Mouse (Mus musculus) MEL (cell line): ENCODE measurements around the gene Gon7. TPM values are rescaled to one million over a fixed set of nuclear protein-coding genes. Genes with fewer than 3 reads are reported as not detected.

ENCODE experiments used
- DNase-seq: peaks from one replicate; pipeline ENCODE4 v3.0.0; 2011; ENCODE audit warnings: low read depth, low spot score
- H3K27ac ChIP-seq: 2 replicates; pipeline ENCODE4 v1.5.1; 2012; ENCODE audit warnings: low read depth, mild to moderate bottlenecking, control low read depth, low read length, moderate library complexity; ENCODE audit not compliant: control insufficient read depth
- H3K27me3 ChIP-seq, 2 experiments: fragments of 150-350 bp in 1 of 2; sonication (generic) in 1 of 2; 2 replicates each; pipeline ENCODE4 v1.6.1; 2012; ENCODE audit warnings: low read length in 2 of 2, mild to moderate bottlenecking in 2 of 2, improper control_type of control experiment in 1 of 2, moderate library complexity in 1 of 2; ENCODE audit not compliant: insufficient read depth in 2 of 2, control insufficient read depth in 1 of 2
- H3K36me3 ChIP-seq, 2 experiments: 2 replicates each; pipeline ENCODE4 v1.6.1; 2012 to 2014; ENCODE audit warnings: low read length in 2 of 2, improper control_type of control experiment in 1 of 2, inconsistent platforms in 1 of 2, mild to moderate bottlenecking in 1 of 2; ENCODE audit not compliant: insufficient read depth in 2 of 2, control insufficient read depth in 1 of 2
- H3K4me1 ChIP-seq, 2 experiments: fragments of 150-350 bp in 1 of 2; sonication (generic) in 1 of 2; 2 replicates each; pipeline ENCODE4 v1.6.1; 2012; ENCODE audit warnings: low read length in 2 of 2, improper control_type of control experiment in 1 of 2, mild to moderate bottlenecking in 1 of 2; ENCODE audit not compliant: insufficient read depth in 2 of 2, control insufficient read depth in 1 of 2
- H3K4me3 ChIP-seq, 2 experiments: fragments of 150-350 bp in 1 of 2; sonication (generic) in 1 of 2; 2 replicates each; pipeline ENCODE4 v1.5.1; 2012; ENCODE audit warnings: low read depth in 2 of 2, low read length in 2 of 2, mild to moderate bottlenecking in 2 of 2, moderate library complexity in 2 of 2, control low read depth in 1 of 2, improper control_type of control experiment in 1 of 2; ENCODE audit not compliant: control insufficient read depth in 1 of 2, insufficient read depth in 1 of 2
- H3K79me2 ChIP-seq: 2 replicates; pipeline ENCODE4 v1.6.1; 2012; ENCODE audit warnings: mild to moderate bottlenecking, low read length, moderate library complexity; ENCODE audit not compliant: control insufficient read depth, poor library complexity, insufficient read depth
- H3K9ac ChIP-seq: 2 replicates; pipeline ENCODE4 v1.6.1; 2012; ENCODE audit warnings: low read depth, mild to moderate bottlenecking, control low read depth, low read length, moderate library complexity; ENCODE audit not compliant: control insufficient read depth, poor library complexity, severe bottlenecking
- H3K9me3 ChIP-seq: fragments of 150-350 bp; sonication (generic); replicated peaks from 2 replicates; pipeline ENCODE4 v1.6.1; 2012; ENCODE audit warnings: mild to moderate bottlenecking, low read length, improper control_type of control experiment, moderate library complexity; ENCODE audit not compliant: insufficient read depth
- BHLHE40 ChIP-seq: IDR thresholded peaks from 2 replicates; pipeline ENCODE4 v1.6.1; 2012; ENCODE audit warnings: low read depth, mild to moderate bottlenecking, inconsistent platforms, low read length, improper control_type of control experiment, borderline replicate concordance
- CHD1 ChIP-seq: IDR thresholded peaks from 2 replicates; pipeline ENCODE4 v1.6.1; 2012; ENCODE audit warnings: low read depth, mild to moderate bottlenecking, inconsistent platforms, low read length, improper control_type of control experiment
- CHD2 ChIP-seq: IDR thresholded peaks from 2 replicates; pipeline ENCODE4 v1.6.1; 2011; ENCODE audit warnings: low read length, improper control_type of control experiment
- CTCF ChIP-seq, 3 experiments: IDR thresholded peaks in 2 of 3; conservative IDR thresholded peaks in 1 of 3; 2 replicates each; pipeline ENCODE4 v1.5.1; 2011 to 2012; ENCODE audit warnings: low read length in 3 of 3, low read depth in 2 of 3, mild to moderate bottlenecking in 2 of 3, improper control_type of control experiment in 1 of 3, inconsistent platforms in 1 of 3, mixed read lengths in 1 of 3, moderate library complexity in 1 of 3; ENCODE audit not compliant: control insufficient read depth in 1 of 3, insufficient read depth in 1 of 3, poor library complexity in 1 of 3, severe bottlenecking in 1 of 3
- EP300 ChIP-seq, 2 experiments: IDR thresholded peaks; 2 replicates each; pipeline ENCODE4 v1.6.1; 2011; ENCODE audit warnings: improper control_type of control experiment in 2 of 2, low read length in 2 of 2, low read depth in 1 of 2, mild to moderate bottlenecking in 1 of 2
- HCFC1 ChIP-seq: IDR thresholded peaks from 2 replicates; pipeline ENCODE4 v1.6.1; 2012; ENCODE audit warnings: low read depth, mild to moderate bottlenecking, inconsistent platforms, low read length, improper control_type of control experiment, moderate library complexity
- JUND ChIP-seq: IDR thresholded peaks from 2 replicates; pipeline ENCODE4 v1.6.1; 2011; ENCODE audit warnings: low read depth, mild to moderate bottlenecking, improper control_type of control experiment, low read length
- MAFK ChIP-seq: IDR thresholded peaks from 2 replicates; pipeline ENCODE4 v1.6.1; 2011; ENCODE audit warnings: low read depth, mild to moderate bottlenecking, low read length, improper control_type of control experiment, borderline replicate concordance
- MEF2A ChIP-seq: IDR thresholded peaks from 2 replicates; pipeline ENCODE4 v1.6.1; 2014; ENCODE audit warnings: low read depth, mild to moderate bottlenecking, inconsistent platforms, low read length, improper control_type of control experiment; ENCODE audit not compliant: poor library complexity, insufficient replicate concordance, severe bottlenecking; ENCODE audit errors: extremely low read depth
- MXI1 ChIP-seq: IDR thresholded peaks from 2 replicates; pipeline ENCODE4 v1.6.1; 2011; ENCODE audit warnings: mild to moderate bottlenecking, low read depth, low read length, improper control_type of control experiment
- MYB ChIP-seq: IDR thresholded peaks from 2 replicates; pipeline ENCODE4 v1.6.1; 2011; ENCODE audit warnings: mild to moderate bottlenecking, low read depth, low read length, improper control_type of control experiment
- NELFE ChIP-seq: IDR thresholded peaks from 2 replicates; pipeline ENCODE4 v1.6.1; 2011; ENCODE audit warnings: low read depth, low read length, improper control_type of control experiment
- POLR2A ChIP-seq, 2 experiments: IDR thresholded peaks; 2 replicates each; pipeline ENCODE4 v1.6.1; 2011 to 2012; ENCODE audit warnings: low read length in 2 of 2, mild to moderate bottlenecking in 2 of 2, control low read depth in 1 of 2, improper control_type of control experiment in 1 of 2, low read depth in 1 of 2, moderate library complexity in 1 of 2; ENCODE audit not compliant: control insufficient read depth in 1 of 2, insufficient read depth in 1 of 2, poor library complexity in 1 of 2
- POLR2AphosphoS2 ChIP-seq: IDR thresholded peaks from 2 replicates; pipeline ENCODE4 v1.6.1; 2011; ENCODE audit warnings: low read length, improper control_type of control experiment
- POLR2AphosphoS5 ChIP-seq: IDR thresholded peaks from 2 replicates; pipeline ENCODE4 v1.6.1; 2012; ENCODE audit warnings: low read depth, borderline replicate concordance, mild to moderate bottlenecking, inconsistent platforms, low read length, moderate library complexity, mixed read lengths
- RCOR1 ChIP-seq: IDR thresholded peaks from 2 replicates; pipeline ENCODE4 v1.6.1; 2012; ENCODE audit warnings: low read depth, mild to moderate bottlenecking, inconsistent platforms, low read length, improper control_type of control experiment
- SMC3 ChIP-seq: IDR thresholded peaks from 2 replicates; pipeline ENCODE4 v1.6.1; 2011; ENCODE audit warnings: low read depth, low read length, improper control_type of control experiment
- TCF12 ChIP-seq: IDR thresholded peaks from 2 replicates; pipeline ENCODE4 v1.6.1; 2014; ENCODE audit warnings: low read depth, mild to moderate bottlenecking, inconsistent platforms, low read length, improper control_type of control experiment, moderate library complexity
- USF2 ChIP-seq, 2 experiments: IDR thresholded peaks; 2 replicates each; pipeline ENCODE4 v1.6.1; 2011 to 2012; ENCODE audit warnings: improper control_type of control experiment in 2 of 2, low read length in 2 of 2, borderline replicate concordance in 1 of 2, inconsistent platforms in 1 of 2, low read depth in 1 of 2, mild to moderate bottlenecking in 1 of 2; ENCODE audit not compliant: insufficient read depth in 1 of 2
- ZC3H11A ChIP-seq: IDR thresholded peaks from 2 replicates; pipeline ENCODE4 v1.6.1; 2012; ENCODE audit warnings: low read depth, mild to moderate bottlenecking, inconsistent platforms, low read length, improper control_type of control experiment
- ZMIZ1 ChIP-seq: IDR thresholded peaks from 2 replicates; pipeline ENCODE4 v1.6.1; 2012; ENCODE audit warnings: low read depth, mild to moderate bottlenecking, inconsistent platforms, low read length, improper control_type of control experiment, moderate library complexity
- ZNF384 ChIP-seq: IDR thresholded peaks from 2 replicates; pipeline ENCODE4 v1.6.1; 2012; ENCODE audit warnings: low read depth, mild to moderate bottlenecking, inconsistent platforms, low read length, improper control_type of control experiment
- polyA plus RNA-seq, 2 experiments: library from polyadenylated mRNA; stranded (reverse) in 1 of 2; unstranded in 1 of 2; fragments of >175 nt in 1 of 2; fragments of >200 nt in 1 of 2; gene quantifications; 2 replicates each; pipeline versions ENCODE4 v1.2.1 to v1.2.4; 2012; ENCODE audit warnings: low replicate concordance in 2 of 2, low read depth in 1 of 2; ENCODE audit not compliant: insufficient read length in 2 of 2, insufficient read depth in 1 of 2, missing spikeins in 1 of 2
- total RNA-seq: library from RNA; depleted of rRNA; stranded (reverse); fragments of 300-350 nt; gene quantifications from 2 replicates; pipeline ENCODE4 v1.2.3, GENCODE M21; 2012

The Gon7 gene
- total and polyA plus RNA-seq, 3 experiments: 31.3 to 129 (median 33.0) TPM

GRCm38 (mm10) chr12:102779452-102779851 lies 21.8 kb upstream of the Gon7 start:
- Histone ChIP-seq H3K9ac (no peak overlapping the region), H3K27me3 (no peaks in the 10 kb centered on the region), H3K4me3 (no peak overlapping the region), H3K27ac (no peak overlapping the region), H3K79me2 (no peaks in the 10 kb centered on the region), H3K4me1 (no peaks in the 10 kb centered on the region), H3K9me3 (no peaks in the 10 kb centered on the region), H3K36me3 (peaks cover 0 to 4% of the 10 kb centered on the region in 2 experiments; a peak in 2 of 4 replicates)
- DNase-seq: peak; percentile 61
- TF ChIP-seq POLR2AphosphoS5 (no peak), CTCF (IDR thresholded peaks at IDR 0.05 in 2 of 3, conservative IDR thresholded peaks at IDR 0.05 in 1 of 3; ENCODE audit: control insufficient read depth in 1 of 3, insufficient read depth in 1 of 3, low read depth in 2 of 3, low read length in 3 of 3, poor library complexity in 1 of 3, severe bottlenecking in 1 of 3) (peak; percentile 14 to 39 (median 14); a peak in 4 of 6 replicates), CHD1 (no peak), POLR2AphosphoS2 (no peak), RCOR1 (no peak), ZC3H11A (0 out of 2 replicates have a peak, but pooled peaks have one; percentile 13), USF2 (IDR thresholded peaks at IDR 0.05; ENCODE audit: borderline replicate concordance in 1 of 2, insufficient read depth in 1 of 2, low read depth in 1 of 2, low read length in 2 of 2) (no peak), SMC3 (peak; percentile 38)
- TF ChIP-seq, all 39 proteins: peak for 3

DNA sequence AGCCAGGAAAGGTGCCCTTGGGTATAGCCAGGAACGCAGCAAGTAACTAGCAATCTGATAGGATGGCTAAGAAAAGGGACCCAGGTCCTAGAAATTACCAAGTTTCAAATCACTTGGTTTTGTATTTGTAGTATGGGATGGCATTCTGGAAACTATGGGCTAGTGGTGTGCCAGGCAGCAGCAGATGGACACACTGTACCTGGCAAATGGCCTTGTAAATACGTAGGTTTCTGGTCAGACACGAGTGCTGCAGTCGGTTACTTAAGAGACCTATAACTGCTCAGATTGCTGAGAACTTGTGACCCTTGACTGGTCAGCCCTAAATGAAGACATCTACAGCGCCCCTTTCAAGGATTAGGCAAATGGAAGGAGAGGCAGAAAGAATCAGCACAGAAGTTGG lies 20.5 kb upstream of the Gon7 start:
- Histone ChIP-seq H3K9ac (no peak overlapping the region), H3K36me3 (peaks cover 0 to 4% of the 10 kb centered on the region in 2 experiments; a peak in 2 of 4 replicates), H3K9me3 (no peaks in the 10 kb centered on the region), H3K79me2 (no peaks in the 10 kb centered on the region), H3K27ac (no peak overlapping the region)
- no peak for TF ChIP-seq MAFK
- no peak for TF ChIP-seq MYB
- no peak for TF ChIP-seq ZMIZ1
- TF ChIP-seq, all 39 proteins: peak for 0
- Histone ChIP-seq H3K4me3 (no peak overlapping the region), H3K27me3 (no peaks in the 10 kb centered on the region), H3K4me1 (no peaks in the 10 kb centered on the region)
- DNase-seq: no peak

GRCm38 (mm10) chr12:102776035-102776434 lies 18.4 kb upstream of the Gon7 start:
- H3K36me3 ChIP-seq: peaks cover 0 to 13% of the 10 kb centered on the region in 2 experiments; a peak in 2 of 4 replicates
- TF ChIP-seq MXI1 (no peak), CHD1 (no peak), RCOR1 (no peak), ZNF384 (no peak), SMC3 (no peak), NELFE (no peak), CTCF (IDR thresholded peaks at IDR 0.05 in 2 of 3, conservative IDR thresholded peaks at IDR 0.05 in 1 of 3; ENCODE audit: control insufficient read depth in 1 of 3, insufficient read depth in 1 of 3, low read depth in 2 of 3, low read length in 3 of 3, poor library complexity in 1 of 3, severe bottlenecking in 1 of 3) (no peak), BHLHE40 (no peak), MEF2A (no peak), USF2 (IDR thresholded peaks at IDR 0.05; ENCODE audit: borderline replicate concordance in 1 of 2, insufficient read depth in 1 of 2, low read depth in 1 of 2, low read length in 2 of 2) (no peak), POLR2A (IDR thresholded peaks at IDR 0.05; ENCODE audit: control insufficient read depth in 1 of 2, insufficient read depth in 1 of 2, low read depth in 1 of 2, low read length in 2 of 2, poor library complexity in 1 of 2) (no peak), TCF12 (no peak), CHD2 (no peak), POLR2AphosphoS2 (no peak), JUND (no peak), ZMIZ1 (no peak), POLR2AphosphoS5 (no peak), EP300 (IDR thresholded peaks at IDR 0.05; ENCODE audit: low read depth in 1 of 2, low read length in 2 of 2) (no peak), HCFC1 (no peak)
- no peak for DNase-seq

More at GRCm38 (mm10) chr12:102776035-102776434, 18.4 kb upstream of the Gon7 start:
- H3K27me3 ChIP-seq: no peaks in the 10 kb centered on the region
- H3K4me1 ChIP-seq: no peaks in the 10 kb centered on the region
- H3K9me3 ChIP-seq: no peaks in the 10 kb centered on the region
- no peak overlapping the region for H3K27ac ChIP-seq
- no peak overlapping the region for H3K4me3 ChIP-seq
- no peaks in the 10 kb centered on the region for H3K79me2 ChIP-seq
- no peak overlapping the region for H3K9ac ChIP-seq
